Mouse (Mus musculus): ENCODE data around the gene Fbxo46. TPM values are rescaled to one million over a fixed set of nuclear protein-coding genes. Genes with fewer than 3 reads are reported as not detected.

The Fbxo46 gene
- polyA plus RNA-seq, 1 experiment from 2014 or later: 16.4 TPM

GRCm38 (mm10) chr7:19093174-19093521 is 26.5 kb upstream of the Fbxo46 start:
- DNase-seq (ENCODE audit: low spot score): peak; percentile 89

- DNase-seq (ENCODE audit: low spot score): peak; percentile 97
These were observed 25.9 kb upstream of the Fbxo46 start for GRCm38 (mm10) chr7:19093537-19094385.

GRCm38 (mm10) chr7:19094471-19094825 is 25.2 kb upstream of the Fbxo46 start, which contains the start of gene Six5:
Gene Six5 (plus strand): TSS chr7:19094594.
- DNase-seq (ENCODE audit: low spot score): peak; percentile 66

- peak; percentile 48 for DNase-seq (ENCODE audit: low spot score)
These were observed 24.6 kb upstream of the Fbxo46 start for GRCm38 (mm10) chr7:19094826-19095750.

GRCm38 (mm10) chr7:19095751-19096110 is 23.9 kb upstream of the Fbxo46 start:
- no peak for DNase-seq (ENCODE audit: low spot score)

- no peak for DNase-seq (ENCODE audit: low spot score)
These were observed 23.2 kb upstream of the Fbxo46 start for GRCm38 (mm10) chr7:19096421-19096976.

- DNase-seq (ENCODE audit: low spot score): no peak
These were observed 22.4 kb upstream of the Fbxo46 start for GRCm38 (mm10) chr7:19097217-19097616.

GRCm38 (mm10) chr7:19097863-19098262 is 21.8 kb upstream of the Fbxo46 start:
- no peak for DNase-seq (ENCODE audit: low spot score)

- no peak for DNase-seq (ENCODE audit: low spot score)
These were observed 20.8 kb upstream of the Fbxo46 start for GRCm38 (mm10) chr7:19098811-19099210.

GRCm38 (mm10) chr7:19100290-19100689 is 19.4 kb upstream of the Fbxo46 start:
- no peak for DNase-seq (ENCODE audit: low spot score)

- no peak for DNase-seq (ENCODE audit: low spot score)
These were observed 15.9 kb upstream of the Fbxo46 start for GRCm38 (mm10) chr7:19103741-19104140.

GRCm38 (mm10) chr7:19104486-19104885 is 15.2 kb upstream of the Fbxo46 start:
- no peak for DNase-seq (ENCODE audit: low spot score)

- no peak for DNase-seq (ENCODE audit: low spot score)
These were observed 12.2 kb upstream of the Fbxo46 start for GRCm38 (mm10) chr7:19107436-19107835.

- DNase-seq (ENCODE audit: low spot score): no peak
These were observed 10.1 kb upstream of the Fbxo46 start for GRCm38 (mm10) chr7:19109565-19109964.

GRCm38 (mm10) chr7:19118028-19118771 is 1.5 kb upstream of the Fbxo46 start, which contains the start of gene Gm4969:
Gene Gm4969 (minus strand): TSS chr7:19118368.
- DNase-seq (ENCODE audit: low spot score): peak; percentile 69

GRCm38 (mm10) chr7:19119083-19119482 is 576 bp upstream of the Fbxo46 start:
- DNase-seq (ENCODE audit: low spot score): no peak

- no peak for DNase-seq (ENCODE audit: low spot score)
These were observed 2.0 kb downstream of the Fbxo46 start for GRCm38 (mm10) chr7:19121686-19122085.

GRCm38 (mm10) chr7:19124713-19125112 is 5.1 kb downstream of the Fbxo46 start:
- DNase-seq (ENCODE audit: low spot score): no peak

- no peak for DNase-seq (ENCODE audit: low spot score)
These were observed 8.1 kb downstream of the Fbxo46 start for GRCm38 (mm10) chr7:19127744-19128143.

GRCm38 (mm10) chr7:19129396-19129795 is 9.7 kb downstream of the Fbxo46 start:
- DNase-seq (ENCODE audit: low spot score): no peak

GRCm38 (mm10) chr7:19130657-19131056 is 11.0 kb downstream of the Fbxo46 start:
- no peak for DNase-seq (ENCODE audit: low spot score)
